Mouse (Mus musculus) myocyte (in vitro differentiated cells): ENCODE data around the gene Fcrla. TPM values are rescaled to one million over a fixed set of nuclear protein-coding genes. Genes with fewer than 3 reads are reported as not detected.

ENCODE experiments used
- H3K27me3 ChIP-seq: one replicate; pipeline ENCODE4 v1.6.1; 2011; ENCODE audit not compliant: control insufficient read depth, insufficient read depth, insufficient read length
- H3K36me3 ChIP-seq: one replicate; pipeline ENCODE4 v1.6.1; 2011; ENCODE audit not compliant: control insufficient read depth, insufficient read depth
- H3K4me2 ChIP-seq: one replicate; pipeline ENCODE4 v1.6.1; 2011; ENCODE audit warnings: low read depth, control low read depth
- H3K4me3 ChIP-seq: one replicate; pipeline ENCODE4 v1.5.1; 2011; ENCODE audit warnings: mild to moderate bottlenecking, control low read depth, moderate library complexity
- H3K79me2 ChIP-seq: one replicate; pipeline ENCODE4 v1.6.1; 2011; ENCODE audit not compliant: control insufficient read depth, insufficient read depth
- H3ac ChIP-seq: one replicate; pipeline ENCODE4 v1.6.1; 2011; ENCODE audit not compliant: control insufficient read depth, insufficient read length
- CEBPB ChIP-seq: IDR thresholded peaks from 2 replicates; pipeline ENCODE4 v1.6.1; 2011; ENCODE audit warnings: mild to moderate bottlenecking, moderate library complexity; ENCODE audit not compliant: poor library complexity, insufficient read depth, severe bottlenecking
- E2F4 ChIP-seq: IDR thresholded peaks from one replicate; pipeline ENCODE4 v1.6.1; 2011; ENCODE audit warnings: mild to moderate bottlenecking, control low read depth, moderate library complexity; ENCODE audit not compliant: insufficient read depth
- MAX ChIP-seq: IDR thresholded peaks from one replicate; pipeline ENCODE4 v1.6.1; 2011; ENCODE audit warnings: low read depth, mild to moderate bottlenecking, control low read depth
- MYOD1 ChIP-seq, 3 experiments: IDR thresholded peaks; one replicate each; pipeline ENCODE4 v1.6.1; 2011; ENCODE audit warnings: control low read depth in 2 of 3, low read depth in 2 of 3, mild to moderate bottlenecking in 2 of 3, moderate library complexity in 1 of 3; ENCODE audit not compliant: insufficient read length in 2 of 3, control insufficient read depth in 1 of 3
- MYOG ChIP-seq, 3 experiments: IDR thresholded peaks; one replicate each; pipeline ENCODE4 v1.6.1; 2011; ENCODE audit warnings: control low read depth in 2 of 3, low read depth in 2 of 3, mild to moderate bottlenecking in 2 of 3; ENCODE audit not compliant: insufficient read length in 2 of 3, control insufficient read depth in 1 of 3, insufficient read depth in 1 of 3
- POLR2A ChIP-seq: IDR thresholded peaks from one replicate; pipeline ENCODE4 v1.6.1; 2011; ENCODE audit warnings: low read depth, mild to moderate bottlenecking, control low read depth, moderate library complexity; ENCODE audit not compliant: insufficient read length
- POLR2AphosphoS2 ChIP-seq: IDR thresholded peaks from one replicate; pipeline ENCODE4 v1.6.1; 2011; ENCODE audit warnings: low read depth, control low read depth; ENCODE audit not compliant: insufficient read length
- REST ChIP-seq: IDR thresholded peaks from one replicate; pipeline ENCODE4 v1.6.1; 2011; ENCODE audit warnings: mild to moderate bottlenecking, control low read depth, moderate library complexity; ENCODE audit not compliant: insufficient read depth, insufficient read length
- SRF ChIP-seq: IDR thresholded peaks from one replicate; pipeline ENCODE4 v1.6.1; 2011; ENCODE audit warnings: low read depth; ENCODE audit not compliant: control insufficient read depth, insufficient read length
- TCF12 ChIP-seq: IDR thresholded peaks from one replicate; pipeline ENCODE4 v1.6.1; 2011; ENCODE audit warnings: mild to moderate bottlenecking, control low read depth; ENCODE audit not compliant: poor library complexity, insufficient read depth, severe bottlenecking
- TCF3 ChIP-seq: IDR thresholded peaks from one replicate; pipeline ENCODE4 v1.6.1; 2011; ENCODE audit warnings: low read depth, control low read depth; ENCODE audit not compliant: insufficient read length
- USF1 ChIP-seq: IDR thresholded peaks from one replicate; pipeline ENCODE4 v1.6.1; 2011; ENCODE audit warnings: low read depth, mild to moderate bottlenecking, control low read depth, moderate library complexity
- polyA plus RNA-seq: library from polyadenylated mRNA; unstranded; fragments of >200 nt; fragmentation: generic; extraction: Trizol; gene quantifications from one replicate; pipeline ENCODE4 v1.2.1, GENCODE M21; 2012; ENCODE audit warnings: missing spikeins

Gene Fcrla
- polyA plus RNA-seq, 1 experiment: not detected

DNA sequence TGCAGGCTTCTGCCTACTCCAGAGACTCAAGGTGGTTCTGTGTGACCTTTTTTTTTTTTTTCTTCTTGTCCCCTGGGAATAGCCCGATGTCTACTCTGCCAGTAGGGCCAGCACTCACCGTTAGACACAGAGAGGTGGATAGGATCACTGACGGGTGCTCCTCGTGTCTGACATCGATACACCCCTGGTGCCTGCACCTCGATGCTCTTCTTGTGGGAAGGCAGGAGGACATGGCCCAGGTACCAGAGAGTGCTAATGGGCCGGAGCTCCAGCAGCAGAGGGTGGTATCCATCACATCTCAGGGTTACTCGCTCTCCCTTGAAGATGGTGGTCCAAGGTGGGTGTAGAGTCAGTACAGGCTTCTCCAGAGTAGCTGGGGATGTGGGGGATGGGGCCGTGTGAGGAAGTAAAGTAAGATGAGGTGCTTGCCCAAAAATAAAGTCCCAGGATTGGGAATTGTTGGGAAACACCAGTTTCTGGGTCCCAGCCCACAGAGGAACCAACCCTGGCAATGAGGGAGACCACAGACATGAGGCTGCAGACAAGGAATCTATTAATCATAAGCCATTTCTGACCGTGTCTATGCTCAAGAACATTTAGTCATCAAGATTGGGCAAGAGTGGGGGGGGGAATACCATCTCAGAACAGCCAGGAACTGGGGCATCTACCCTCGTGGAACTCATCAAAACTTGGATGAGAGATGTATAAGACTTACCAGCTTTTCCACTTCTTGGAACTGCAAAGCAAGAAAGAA is 15.3 kb downstream of the Fcrla start:
- Histone ChIP-seq H3K27me3 (no peaks in the 10 kb centered on the region), H3ac (no peak overlapping the region), H3K4me3 (no peak overlapping the region), H3K4me2 (peak overlapping the region; percentile 62), H3K36me3 (no peaks in the 10 kb centered on the region), H3K79me2 (no peaks in the 10 kb centered on the region)
- TF ChIP-seq CEBPB (peak; percentile 99), TCF12 (no peak)

DNA sequence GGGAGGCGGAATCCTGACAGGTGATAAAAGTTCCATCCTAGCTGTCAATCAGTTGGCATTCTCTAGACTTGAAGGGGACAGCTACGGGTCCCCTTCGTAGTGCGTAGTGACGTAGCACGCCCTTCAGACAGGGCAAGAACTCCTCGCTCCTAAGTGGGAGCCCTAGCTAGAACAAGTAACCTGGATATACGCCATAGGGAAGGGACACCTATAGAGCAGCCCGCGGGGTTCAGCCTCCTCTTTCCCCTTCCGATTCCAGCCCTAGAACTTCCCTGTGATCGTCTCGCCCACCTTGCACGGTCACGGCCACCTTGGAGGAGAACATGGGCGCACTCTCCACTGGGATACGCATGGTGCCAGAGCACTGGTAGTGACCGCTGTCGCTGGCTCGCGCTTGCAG is 19.0 kb downstream of the Fcrla start:
- no peak overlapping the region for H3K4me3 ChIP-seq
- no peaks in the 10 kb centered on the region for H3K79me2 ChIP-seq
- H3K4me2 ChIP-seq: no peak overlapping the region
- H3K27me3 ChIP-seq: no peaks in the 10 kb centered on the region
- TF ChIP-seq SRF (no peak), MYOG (IDR thresholded peaks at IDR 0.05; ENCODE audit: control insufficient read depth in 1 of 3, insufficient read depth in 1 of 3, insufficient read length in 2 of 3, low read depth in 2 of 3) (no peak), POLR2A (no peak), REST (no peak), POLR2AphosphoS2 (no peak), TCF12 (no peak), MYOD1 (IDR thresholded peaks at IDR 0.05; ENCODE audit: control insufficient read depth in 1 of 3, insufficient read length in 2 of 3, low read depth in 2 of 3) (no peak), E2F4 (no peak), MAX (no peak), USF1 (no peak), CEBPB (no peak), TCF3 (no peak)
- no peaks in the 10 kb centered on the region for H3K36me3 ChIP-seq
- no peak overlapping the region for H3ac ChIP-seq

DNA sequence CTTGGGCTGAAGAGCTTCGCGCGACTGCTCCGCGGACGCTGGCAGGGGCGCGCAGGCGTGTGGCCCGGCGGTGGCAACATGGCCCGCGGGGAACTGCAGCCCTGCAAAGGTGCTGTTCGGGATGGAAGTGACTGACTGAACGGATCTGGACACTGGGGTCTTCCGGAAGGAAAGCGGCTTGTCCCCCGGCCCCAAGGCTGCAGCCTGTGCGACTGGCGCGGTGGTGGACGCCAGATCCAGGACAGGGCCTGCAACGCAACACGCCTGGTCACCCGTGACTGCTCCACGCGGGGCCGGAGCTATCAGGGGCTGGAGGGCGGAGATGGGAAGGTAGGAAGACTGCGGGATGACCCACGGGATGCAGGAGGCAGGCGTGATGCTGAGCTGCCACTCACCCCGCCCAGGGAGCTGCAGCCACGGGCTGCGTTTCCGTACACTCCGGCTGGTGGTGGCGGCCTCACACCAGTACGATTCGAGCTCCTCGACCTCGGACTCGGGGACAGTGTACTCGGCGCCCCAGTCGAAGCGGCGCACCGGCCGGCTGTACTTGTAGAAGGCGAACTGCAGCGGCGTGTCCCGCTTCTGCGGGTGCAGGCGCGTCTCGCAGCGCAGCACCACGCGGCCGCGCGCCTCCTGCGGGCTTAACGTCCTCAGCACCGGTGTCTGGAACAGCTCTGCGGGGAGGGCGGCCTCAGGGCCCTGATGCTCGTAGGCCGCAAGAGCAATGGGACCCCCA is 19.8 kb downstream of the Fcrla start:
- H3K79me2 ChIP-seq: no peaks in the 10 kb centered on the region
- H3K4me2 ChIP-seq: no peak overlapping the region
- H3ac ChIP-seq: no peak overlapping the region
- no peak overlapping the region for H3K4me3 ChIP-seq
- H3K36me3 ChIP-seq: no peaks in the 10 kb centered on the region
- H3K27me3 ChIP-seq: no peaks in the 10 kb centered on the region
- TF ChIP-seq USF1: no peak
- TF ChIP-seq CEBPB: no peak
- no peak for TF ChIP-seq POLR2AphosphoS2
- TF ChIP-seq SRF: no peak
- no peak for TF ChIP-seq POLR2A
- TF ChIP-seq MYOD1 (IDR thresholded peaks at IDR 0.05; ENCODE audit: control insufficient read depth in 1 of 3, insufficient read length in 2 of 3, low read depth in 2 of 3): no peak
- no peak for TF ChIP-seq REST
- no peak for TF ChIP-seq MAX
- no peak for TF ChIP-seq TCF3
- no peak for TF ChIP-seq TCF12
- no peak for TF ChIP-seq MYOG (IDR thresholded peaks at IDR 0.05; ENCODE audit: control insufficient read depth in 1 of 3, insufficient read depth in 1 of 3, insufficient read length in 2 of 3, low read depth in 2 of 3)
- no peak for TF ChIP-seq E2F4

DNA sequence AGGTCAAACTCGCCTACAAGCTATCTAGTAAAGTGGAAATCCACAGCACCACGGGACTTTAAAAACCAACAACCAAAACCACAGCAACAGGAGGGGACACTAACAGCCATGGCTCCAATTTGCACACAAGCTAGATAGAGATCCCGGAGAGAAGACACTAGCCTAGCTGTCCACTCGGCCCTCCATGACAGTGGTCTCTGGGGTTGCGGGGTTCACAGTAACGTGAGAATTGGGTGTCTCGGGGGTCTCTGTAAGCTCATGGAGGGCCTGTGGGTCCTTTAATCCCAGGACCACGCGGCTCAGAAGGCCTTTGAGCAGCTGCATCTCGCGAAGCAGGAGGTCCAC is 20.3 kb downstream of the Fcrla start:
- Histone ChIP-seq H3ac (no peak overlapping the region), H3K27me3 (no peaks in the 10 kb centered on the region), H3K4me2 (no peak overlapping the region), H3K36me3 (no peaks in the 10 kb centered on the region), H3K79me2 (no peaks in the 10 kb centered on the region), H3K4me3 (no peak overlapping the region)
- TF ChIP-seq CEBPB: no peak
- no peak for TF ChIP-seq POLR2A
- TF ChIP-seq MYOD1 (IDR thresholded peaks at IDR 0.05; ENCODE audit: control insufficient read depth in 1 of 3, insufficient read length in 2 of 3, low read depth in 2 of 3): no peak
- no peak for TF ChIP-seq MYOG (IDR thresholded peaks at IDR 0.05; ENCODE audit: control insufficient read depth in 1 of 3, insufficient read depth in 1 of 3, insufficient read length in 2 of 3, low read depth in 2 of 3)
- no peak for TF ChIP-seq E2F4
- no peak for TF ChIP-seq REST
- TF ChIP-seq MAX: no peak
- no peak for TF ChIP-seq SRF
- TF ChIP-seq POLR2AphosphoS2: no peak
- TF ChIP-seq USF1: no peak
- no peak for TF ChIP-seq TCF12
- no peak for TF ChIP-seq TCF3

DNA sequence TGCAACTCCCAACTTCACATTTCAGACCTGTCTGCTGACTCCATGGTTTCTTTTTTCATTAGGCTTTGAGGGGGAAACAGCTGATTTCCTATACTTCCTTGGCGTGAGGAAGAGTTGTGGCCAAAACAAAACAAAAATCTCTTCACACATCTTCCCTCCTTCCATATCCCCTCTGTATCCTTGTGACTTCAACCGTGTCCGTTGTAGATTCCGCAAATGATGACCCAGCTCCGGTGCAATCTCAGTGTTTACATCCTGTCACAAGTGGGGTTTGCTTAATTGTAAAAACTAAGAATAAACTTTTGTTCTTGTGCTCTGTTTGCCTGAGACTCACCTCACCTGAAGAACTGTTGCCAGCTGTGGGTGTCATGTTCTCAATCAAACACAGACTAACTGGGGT is 23.9 kb downstream of the Fcrla start:
- no peak overlapping the region for H3K4me2 ChIP-seq
- H3ac ChIP-seq: no peak overlapping the region
- TF ChIP-seq USF1 (no peak), CEBPB (no peak), POLR2AphosphoS2 (no peak), SRF (no peak), MYOG (IDR thresholded peaks at IDR 0.05; ENCODE audit: control insufficient read depth in 1 of 3, insufficient read depth in 1 of 3, insufficient read length in 2 of 3, low read depth in 2 of 3) (no peak), MYOD1 (IDR thresholded peaks at IDR 0.05; ENCODE audit: control insufficient read depth in 1 of 3, insufficient read length in 2 of 3, low read depth in 2 of 3) (no peak), MAX (no peak), E2F4 (no peak), POLR2A (no peak), REST (no peak), TCF3 (no peak), TCF12 (no peak)
- H3K36me3 ChIP-seq: no peaks in the 10 kb centered on the region
- H3K27me3 ChIP-seq: no peaks in the 10 kb centered on the region
- no peak overlapping the region for H3K4me3 ChIP-seq
- no peaks in the 10 kb centered on the region for H3K79me2 ChIP-seq
